Mouse (Mus musculus): ENCODE measurements around the gene Wdpcp. TPM values are rescaled to one million over a fixed set of nuclear protein-coding genes. Genes with fewer than 3 reads are reported as not detected.

Wdpcp gene
- total RNA-seq, 2 experiments from 2014 or later, result 11.9 to 12.0 TPM

- DNase-seq (ENCODE audit: low spot score in 2 of 2), result no peak
These were observed 157.9 kb downstream of the Wdpcp start for GRCm38 (mm10) chr11:21729961-21730360.

GRCm38 (mm10) chr11:21735272-21735671 lies 163.2 kb downstream of the Wdpcp start:
- no peak for DNase-seq (ENCODE audit: low spot score in 2 of 2)

GRCm38 (mm10) chr11:21749487-21749886 lies 177.5 kb downstream of the Wdpcp start:
- DNase-seq (ENCODE audit: low spot score in 2 of 2), result no peak

- no peak for DNase-seq (ENCODE audit: low spot score in 2 of 2)
These were observed 191.2 kb downstream of the Wdpcp start for GRCm38 (mm10) chr11:21763201-21763600.

GRCm38 (mm10) chr11:21788831-21789230 lies 216.8 kb downstream of the Wdpcp start:
- DNase-seq (ENCODE audit: low spot score in 2 of 2), result no peak

GRCm38 (mm10) chr11:21824941-21825340 lies 252.9 kb downstream of the Wdpcp start:
- no peak for DNase-seq (ENCODE audit: low spot score in 2 of 2)

- DNase-seq (ENCODE audit: low spot score in 2 of 2), result no peak
These were observed 254.5 kb downstream of the Wdpcp start for GRCm38 (mm10) chr11:21826521-21826920.

- DNase-seq (ENCODE audit: low spot score in 2 of 2), result no peak
These were observed 275.0 kb downstream of the Wdpcp start for GRCm38 (mm10) chr11:21847040-21847439.

GRCm38 (mm10) chr11:21864000-21864399 lies 292.0 kb downstream of the Wdpcp start:
- DNase-seq (ENCODE audit: low spot score in 2 of 2), result no peak

GRCm38 (mm10) chr11:21864516-21864915 lies 292.5 kb downstream of the Wdpcp start:
- no peak for DNase-seq (ENCODE audit: low spot score in 2 of 2)

GRCm38 (mm10) chr11:21868675-21869074 lies 296.6 kb downstream of the Wdpcp start:
- DNase-seq (ENCODE audit: low spot score in 2 of 2), result no peak

- no peak for DNase-seq (ENCODE audit: low spot score in 2 of 2)
These were observed 298.8 kb downstream of the Wdpcp start for GRCm38 (mm10) chr11:21870863-21871262.

- no peak for DNase-seq (ENCODE audit: low spot score in 2 of 2)
These were observed 299.7 kb downstream of the Wdpcp start for GRCm38 (mm10) chr11:21871728-21872127.

GRCm38 (mm10) chr11:21875077-21875476 lies 303.0 kb downstream of the Wdpcp start:
- DNase-seq (ENCODE audit: low spot score in 2 of 2), result no peak

GRCm38 (mm10) chr11:21894696-21895095 lies 322.7 kb downstream of the Wdpcp start:
- DNase-seq (ENCODE audit: low spot score in 2 of 2), result no peak

GRCm38 (mm10) chr11:21922531-21922930 lies 350.5 kb downstream of the Wdpcp start:
- no peak for DNase-seq (ENCODE audit: low spot score in 2 of 2)

Small RNA genes lying within 50 kb of the gene (microRNA-seq; reads per million reads assigned to microRNA genes)
- gene Gm22990, result not detected

Other genes with a start within 250 kb of the Wdpcp start
- 10 to 100 TPM; 78.2 to 83.7 TPM for gene Ugp2, start 201.0 kb upstream of the Wdpcp start, total RNA-seq (2021)
- 100 to 1,000 TPM; 431 to 447 TPM for gene Mdh1, start 132 bp downstream of the Wdpcp start, total RNA-seq (2021)

Data from adrenal gland, postnatal 4 days (tissue).